Mouse (Mus musculus): ENCODE measurements around the gene Tmem120b.

DNA sequence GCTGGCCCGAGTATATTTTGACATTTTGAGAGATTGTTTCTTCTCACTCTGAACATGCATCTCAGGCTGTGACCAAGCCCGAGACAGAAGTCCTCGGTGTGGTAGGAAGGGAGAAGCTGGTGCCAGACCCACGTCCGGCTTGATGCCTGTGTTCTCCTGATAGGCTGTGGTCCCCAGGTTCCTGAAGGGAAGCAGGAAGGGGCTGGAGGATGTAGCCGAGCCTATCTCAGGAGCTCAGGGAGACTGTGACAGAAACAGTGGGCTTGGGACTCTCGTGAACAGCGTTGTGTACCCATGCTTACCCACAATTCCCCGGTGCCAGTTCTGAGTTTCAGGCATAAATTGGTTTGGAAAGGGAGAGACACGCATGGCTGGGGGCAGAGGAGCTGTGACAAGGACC lies 50.6 kb downstream of the Tmem120b start:
- no peak for TF ChIP-seq GATA1 (IDR thresholded peaks at IDR 0.05; ENCODE audit: low read length)
- no peak for TF ChIP-seq TAL1 (IDR thresholded peaks at IDR 0.05; ENCODE audit: low read length)
